Mouse (Mus musculus) embryonic facial prominence, embryonic 12.5 days (tissue): Measurements from ENCODE around the gene Spata33. TPM values are rescaled to one million over a fixed set of nuclear protein-coding genes. Genes with fewer than 3 reads are reported as not detected.
"Not testable (repeated sequence)": the region's sequence is repeated elsewhere in the genome, so short reads cannot be mapped to it uniquely, and the experiment has no call there.

ENCODE experiments used
- ATAC-seq: fragments of 200-750 bp; cut with Nextera tagmentation; 2 replicates; pipeline ENCODE4 v1.8.0; 2017; ENCODE audit not compliant: insufficient number of reproducible peaks, insufficient read depth, low FRiP score, low TSS enrichment
- H3K27ac ChIP-seq: fragments of 300-500 bp; sonication (generic); 2 replicates; pipeline ENCODE4 v1.5.1; 2016; ENCODE audit warnings: mild to moderate bottlenecking
- H3K27me3 ChIP-seq: fragments of 300-500 bp; sonication (generic); 2 replicates; pipeline ENCODE4 v1.6.1; 2016; ENCODE audit warnings: mild to moderate bottlenecking, moderate library complexity
- H3K36me3 ChIP-seq: fragments of 300-500 bp; sonication (generic); 2 replicates; pipeline ENCODE4 v1.6.1; 2016; ENCODE audit warnings: mild to moderate bottlenecking
- H3K4me1 ChIP-seq: fragments of 300-500 bp; sonication (generic); 2 replicates; pipeline ENCODE4 v1.6.1; 2016
- H3K4me2 ChIP-seq: fragments of 300-500 bp; sonication (generic); replicated peaks from 2 replicates; pipeline ENCODE4 v1.6.1; 2016; ENCODE audit warnings: mild to moderate bottlenecking, moderate library complexity
- H3K4me3 ChIP-seq: fragments of 300-500 bp; sonication (generic); 2 replicates; pipeline ENCODE4 v1.5.1; 2016; ENCODE audit warnings: mild to moderate bottlenecking
- H3K9ac ChIP-seq: fragments of 300-500 bp; sonication (generic); 2 replicates; pipeline ENCODE4 v1.6.1; 2016; ENCODE audit warnings: mild to moderate bottlenecking, moderate library complexity
- H3K9me3 ChIP-seq: fragments of 300-500 bp; sonication (generic); 2 replicates; pipeline ENCODE4 v1.6.1; 2016; ENCODE audit warnings: mild to moderate bottlenecking, moderate library complexity
- WGBS: fragments of 180-500 bp; shearing (Covaris S2); methylation state at CpG from one replicate; pipeline ENCODE4 v1.1.7; 2016; 5-methylcytosine and 5-hydroxymethylcytosine counted together
- polyA plus RNA-seq: library from polyadenylated mRNA; unstranded; fragments of >200 nt; fragmentation: Nextera tagmentation; extraction: Ambion mirVana; gene quantifications from 2 replicates; pipeline ENCODE4 v1.2.1, GENCODE M21; 2016

Spata33 gene
- polyA plus RNA-seq, 1 experiment from 2014 or later: 5.9 TPM

DNA sequence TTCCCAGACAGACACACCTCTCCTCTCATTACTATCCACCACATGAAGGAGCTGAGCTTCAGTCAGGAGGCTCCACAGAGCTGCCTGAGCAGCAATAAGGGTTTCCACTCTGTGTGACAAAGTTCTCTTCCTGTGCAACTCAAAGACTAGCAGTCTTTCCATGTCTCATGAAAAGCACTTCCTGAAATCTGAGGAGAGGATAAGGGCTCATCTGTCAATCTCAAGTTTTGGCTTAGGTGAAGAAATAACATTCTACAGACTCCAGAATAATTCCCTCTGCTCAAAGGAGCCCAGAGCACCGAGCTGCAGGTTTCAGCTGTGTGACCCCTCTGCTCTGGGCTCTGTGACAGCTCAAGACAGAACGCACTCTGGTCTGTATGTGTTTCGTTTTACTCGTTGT is 40.3 kb downstream of the Spata33 start:
- WGBS: 43% methylated on average over 4 of the region's 4 CpGs
- no peak for ATAC-seq
- no peaks in the 10 kb centered on the region for H3K9me3 ChIP-seq
- H3K4me2 ChIP-seq: peak overlapping the region; percentile 97
- no peak overlapping the region for H3K27ac ChIP-seq
- H3K9ac ChIP-seq: peak overlapping the region; percentile 90
- H3K4me3 ChIP-seq: peak overlapping the region; percentile 80
- peaks cover 26% of the 10 kb centered on the region for H3K4me1 ChIP-seq
- no peaks in the 10 kb centered on the region for H3K27me3 ChIP-seq
- peaks cover 58% of the 10 kb centered on the region for H3K36me3 ChIP-seq

DNA sequence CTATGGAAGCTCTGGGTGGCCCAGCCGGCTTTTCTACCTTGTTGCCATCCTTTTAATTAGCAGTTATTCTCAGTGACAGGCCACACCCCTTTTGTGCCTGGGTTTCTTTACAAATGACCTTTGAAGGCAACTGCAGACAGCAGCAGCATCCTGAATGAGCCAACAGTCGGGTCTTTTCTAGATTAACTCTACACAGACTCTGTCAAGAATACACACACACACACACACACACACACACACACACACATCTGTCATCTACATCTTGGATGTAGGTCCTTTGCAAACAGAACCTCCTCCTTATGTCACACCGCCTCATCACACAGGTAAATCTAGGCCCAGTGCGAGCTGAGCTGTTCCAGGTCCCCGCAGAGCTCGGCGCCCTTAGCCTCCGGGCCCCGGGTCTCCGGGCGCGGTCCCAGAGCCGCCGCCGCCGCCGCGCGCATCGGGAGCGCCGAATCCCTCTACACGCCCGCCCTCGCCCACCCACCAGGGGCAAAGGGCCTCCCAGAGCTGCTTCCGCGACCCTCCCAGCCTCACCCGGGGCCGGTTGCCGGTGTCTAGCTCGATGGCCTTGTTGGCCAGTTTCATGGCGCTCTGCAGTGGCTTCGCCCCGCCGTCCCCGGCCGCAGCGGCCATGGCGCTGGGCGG is 40.9 kb downstream of the Spata33 start:
- H3K27ac ChIP-seq: peak overlapping the region; percentile 80
- H3K27me3 ChIP-seq: no peaks in the 10 kb centered on the region
- H3K4me3 ChIP-seq: peak overlapping the region; percentile 80
- peaks cover 26% of the 10 kb centered on the region for H3K4me1 ChIP-seq
- no peaks in the 10 kb centered on the region for H3K9me3 ChIP-seq
- WGBS: under 1% methylated on average over 39 of the region's 40 CpGs
- peak overlapping the region; percentile 90 for H3K9ac ChIP-seq
- peaks cover 59% of the 10 kb centered on the region for H3K36me3 ChIP-seq
- ATAC-seq: no peak; the same call in 1 of the 2 replicates
- H3K4me2 ChIP-seq: peak overlapping the region; percentile 97

DNA sequence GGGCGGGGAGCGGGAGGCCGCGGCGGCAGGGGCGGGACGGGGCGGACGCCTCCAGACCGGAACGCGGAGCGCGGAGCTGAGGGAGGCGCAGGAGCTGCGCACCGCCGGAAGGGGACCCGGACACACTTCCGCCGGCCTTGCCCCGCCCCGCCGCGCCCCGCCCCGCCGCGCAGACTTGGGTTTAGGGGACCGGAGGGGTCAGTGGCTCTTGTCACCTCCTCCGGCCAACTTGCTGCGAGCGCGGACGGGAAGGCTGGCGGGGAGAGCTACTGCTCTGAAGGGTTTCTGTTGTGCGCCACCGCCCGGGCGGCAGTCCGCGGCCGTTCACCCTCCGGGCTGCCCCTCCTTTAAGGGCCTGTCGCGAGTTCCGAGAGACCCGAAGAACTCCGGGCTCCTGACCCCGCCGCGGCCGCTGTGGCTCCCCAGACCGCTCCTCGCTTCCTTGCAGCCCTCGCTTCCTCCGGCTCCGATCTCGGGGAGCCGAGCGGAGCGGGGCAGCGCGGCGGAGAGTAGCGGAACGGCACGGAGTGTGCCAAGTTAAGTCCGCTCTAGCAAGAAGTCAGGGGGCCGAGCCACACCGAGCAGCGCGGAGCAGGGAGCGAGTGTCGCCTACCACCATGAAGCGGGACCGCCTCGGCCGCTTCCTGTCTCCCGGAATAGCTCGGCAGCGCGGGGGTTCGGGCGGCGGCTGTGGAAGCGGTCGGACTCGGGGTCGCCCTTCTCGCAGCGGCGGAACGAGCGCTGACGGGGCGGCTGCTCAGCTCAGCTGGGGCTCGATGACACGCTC is 41.7 kb downstream of the Spata33 start, which contains the start of the genes Zfp276 and Vps9d1:
TSS of gene Zfp276 (plus strand) at position 97 of the 787 bp plus-strand sequence.
TSS of gene Vps9d1 (minus strand) at position 250 of the 787 bp plus-strand sequence.
- Histone ChIP-seq H3K9ac (peak within 1 kb of the TSS; percentile 90), H3K36me3 (peaks cover 59% of the 10 kb centered on the region)
- ATAC-seq: peak; percentile 91

DNA sequence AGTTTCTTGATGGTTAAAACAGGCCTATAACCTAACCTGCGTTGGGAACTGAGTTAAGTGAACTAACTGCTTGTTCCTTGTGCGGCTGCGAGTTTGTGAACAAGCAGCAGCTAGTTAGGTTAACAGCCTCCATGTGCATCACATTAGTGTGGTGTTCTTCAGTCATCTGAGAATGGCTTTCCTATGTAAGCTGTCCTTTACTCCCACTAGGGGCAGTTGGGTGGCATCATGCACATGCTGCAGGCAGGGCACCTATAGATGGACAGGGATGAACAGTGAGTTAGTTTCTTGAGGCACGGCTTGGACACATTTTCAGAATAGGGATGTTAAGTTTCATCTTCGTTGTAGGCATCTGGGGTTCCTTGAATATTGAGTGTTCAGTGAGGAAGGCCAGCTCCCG is 42.5 kb downstream of the Spata33 start:
- Histone ChIP-seq H3K4me2 (peak overlapping the region; percentile 97), H3K27ac (no peak overlapping the region), H3K4me3 (peak overlapping the region; percentile 80), H3K4me1 (peaks cover 26% of the 10 kb centered on the region), H3K27me3 (no peaks in the 10 kb centered on the region), H3K36me3 (peaks cover 58% of the 10 kb centered on the region), H3K9ac (peak overlapping the region; percentile 90), H3K9me3 (no peaks in the 10 kb centered on the region)
- no peak for ATAC-seq
- 56% methylated on average over 6 of the region's 6 CpGs for WGBS

More for the DNA sequence above, 41.7 kb downstream of the Spata33 start, which contains the start of the genes Zfp276 and Vps9d1:
- Histone ChIP-seq H3K4me2 (peak within 1 kb of the TSS; percentile 97), H3K4me1 (peaks cover 26% of the 10 kb centered on the region), H3K9me3 (no peaks in the 10 kb centered on the region), H3K4me3 (peak within 1 kb of the TSS; percentile 80), H3K27ac (peak within 1 kb of the TSS; percentile 80), H3K27me3 (no peaks in the 10 kb centered on the region)
- under 1% methylated on average over 98 of the region's 99 CpGs for WGBS

DNA sequence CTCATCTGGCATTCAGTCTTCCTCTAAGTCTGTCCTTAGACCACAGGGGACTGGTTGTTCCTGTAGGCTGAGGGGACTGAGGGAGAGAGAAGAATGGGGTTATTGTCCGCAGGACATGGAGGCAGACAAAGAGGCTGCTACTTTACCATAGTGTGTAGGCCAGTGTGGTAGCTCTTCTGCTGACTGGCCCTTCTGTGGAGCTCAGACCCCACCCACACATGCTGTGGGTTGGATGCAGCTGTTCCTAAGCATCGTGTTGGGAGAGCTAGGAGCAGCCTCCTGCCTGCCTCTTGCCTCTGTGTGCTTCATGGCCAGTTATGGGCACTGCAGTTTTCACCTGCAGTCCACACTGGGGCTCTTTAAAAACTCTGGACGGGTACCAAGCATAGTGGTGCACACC is 44.5 kb downstream of the Spata33 start:
- no peaks in the 10 kb centered on the region for H3K27me3 ChIP-seq
- peaks cover 59% of the 10 kb centered on the region for H3K36me3 ChIP-seq
- 48% methylated on average over 3 of the region's 3 CpGs for WGBS
- H3K4me2 ChIP-seq: no peak overlapping the region
- no peak overlapping the region for H3K9ac ChIP-seq
- no peak overlapping the region for H3K4me3 ChIP-seq
- H3K27ac ChIP-seq: no peak overlapping the region
- no peaks in the 10 kb centered on the region for H3K9me3 ChIP-seq
- peaks cover 26% of the 10 kb centered on the region for H3K4me1 ChIP-seq
- ATAC-seq: no peak

DNA sequence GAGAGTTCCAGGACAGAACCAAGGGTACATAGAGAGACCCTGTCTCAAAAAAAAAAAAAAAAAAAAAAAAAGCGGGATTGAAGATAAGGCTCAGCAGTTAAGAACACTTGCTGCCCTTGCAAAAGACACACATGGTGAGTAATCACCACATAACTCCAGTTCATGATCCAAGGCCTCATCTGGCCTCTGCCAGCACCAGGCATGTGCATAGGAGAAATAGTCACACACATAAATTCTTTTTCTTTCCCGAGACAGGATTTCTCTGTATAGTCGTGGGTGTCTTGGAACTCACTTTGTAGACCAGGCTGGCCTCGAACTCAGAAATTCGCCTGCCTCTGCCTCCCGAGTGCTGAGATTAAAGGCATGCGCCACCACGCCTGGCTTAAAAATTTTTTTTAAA is 45.0 kb downstream of the Spata33 start:
- H3K4me1 ChIP-seq: peaks cover 22% of the 10 kb centered on the region
- H3K36me3 ChIP-seq: peaks cover 60% of the 10 kb centered on the region
- 86% methylated on average over 8 of the region's 8 CpGs for WGBS

DNA sequence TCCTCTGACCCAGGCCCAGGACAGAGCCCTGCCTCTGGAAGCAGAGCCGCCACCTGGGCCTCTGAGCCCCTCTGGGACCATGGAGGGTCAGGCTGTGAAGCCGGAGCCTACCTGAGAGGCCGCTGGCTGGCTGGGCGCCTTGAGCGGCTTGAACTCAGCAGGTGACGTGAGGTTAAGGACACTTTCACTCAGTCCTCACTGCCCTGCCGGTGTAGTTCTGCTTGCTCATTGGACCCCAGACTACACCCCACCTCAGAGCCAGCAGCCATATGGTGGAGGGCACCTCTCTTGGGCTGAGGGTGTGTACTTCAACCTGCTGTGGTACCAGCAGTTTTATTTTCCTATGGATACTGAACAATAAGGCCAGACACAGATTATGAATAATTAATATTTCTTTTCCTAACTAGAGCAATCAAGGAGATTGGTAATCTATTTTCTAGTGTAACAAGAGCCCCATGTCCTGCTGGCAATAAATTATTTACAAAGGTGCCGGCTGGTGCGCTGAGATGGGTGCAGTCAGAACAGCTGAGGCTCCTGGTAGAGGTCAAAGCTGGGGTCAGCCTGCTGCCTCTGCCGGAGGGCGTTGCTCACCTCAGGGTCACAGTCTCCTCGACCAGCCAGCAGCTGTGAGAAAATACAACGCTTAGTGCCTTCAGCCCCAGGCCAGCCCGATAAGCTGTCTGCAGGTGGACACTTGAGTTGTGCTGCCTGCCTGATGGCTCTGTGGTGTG is 55.5 kb downstream of the Spata33 start:
- Histone ChIP-seq H3K9ac (no peak overlapping the region), H3K4me1 (no peaks in the 10 kb centered on the region), H3K4me2 (no peak overlapping the region), H3K4me3 (no peak overlapping the region), H3K27me3 (no peaks in the 10 kb centered on the region), H3K36me3 (peaks cover 62% of the 10 kb centered on the region), H3K9me3 (no peaks in the 10 kb centered on the region), H3K27ac (no peak overlapping the region)
- 68% methylated on average over 14 of the region's 14 CpGs for WGBS
- no peak for ATAC-seq

More for the DNA sequence above, 45.0 kb downstream of the Spata33 start:
- ATAC-seq, H3K9ac ChIP-seq, H3K27me3 ChIP-seq, H3K4me2 ChIP-seq, H3K4me3 ChIP-seq, H3K9me3 ChIP-seq, H3K27ac ChIP-seq: not testable (repeated sequence)

DNA sequence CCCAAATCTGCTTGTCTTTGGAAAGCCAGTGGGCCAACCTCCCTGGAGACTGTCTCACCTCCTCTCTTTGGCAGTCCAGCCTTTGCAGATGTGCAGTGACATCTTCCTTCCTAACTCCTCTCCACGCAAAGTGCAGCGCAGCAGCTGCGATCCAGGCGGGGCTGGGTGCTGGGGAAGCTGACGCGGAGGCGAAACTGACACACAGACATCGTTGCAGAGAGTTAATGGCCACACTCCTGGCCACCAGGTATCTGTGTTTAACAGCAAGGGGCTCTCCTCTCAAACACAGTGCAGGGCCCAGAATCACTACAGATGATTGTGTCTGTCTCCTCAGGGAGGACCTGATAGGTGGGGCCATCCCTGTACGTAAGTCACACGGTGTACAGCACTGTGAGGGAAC is 58.5 kb downstream of the Spata33 start:
- no peak for ATAC-seq
- Histone ChIP-seq H3K4me3 (no peak overlapping the region), H3K36me3 (peaks cover 45% of the 10 kb centered on the region), H3K4me2 (no peak overlapping the region), H3K9me3 (no peaks in the 10 kb centered on the region), H3K9ac (no peak overlapping the region), H3K27me3 (no peaks in the 10 kb centered on the region), H3K4me1 (no peaks in the 10 kb centered on the region), H3K27ac (no peak overlapping the region)
- 94% methylated on average over 10 of the region's 10 CpGs for WGBS

Other genes with a start within 250 kb of the Spata33 start
- 73.1 and 102 TPM in 2 replicates for gene Ankrd11, start 170.6 kb upstream of the Spata33 start, polyA plus RNA-seq
- gene Spg7, start 149.9 kb upstream of the Spata33 start, polyA plus RNA-seq: 55.5 and 58.2 TPM in 2 replicates
- 1,455 and 1,462 TPM in 2 replicates for gene Rpl13, start 110.5 kb upstream of the Spata33 start, polyA plus RNA-seq
- gene Cpne7, start 95.5 kb upstream of the Spata33 start, polyA plus RNA-seq: 0.59 and 1.4 TPM in 2 replicates
- gene Sult5a1, start 54.5 kb upstream of the Spata33 start, polyA plus RNA-seq: 19.2 and 24.1 TPM in 2 replicates
- gene Dpep1, start 26.6 kb upstream of the Spata33 start, polyA plus RNA-seq: 1.6 and 2.3 TPM in 2 replicates
- 142 and 152 TPM in 2 replicates for gene Chmp1a, start 69 bp upstream of the Spata33 start, polyA plus RNA-seq
- gene Cdk10, start 12.0 kb downstream of the Spata33 start, polyA plus RNA-seq: 38.5 and 40.6 TPM in 2 replicates
- 2.9 and 3.3 TPM in 2 replicates for gene Spata2l, start 23.4 kb downstream of the Spata33 start, polyA plus RNA-seq
- 34.3 and 36.6 TPM in 2 replicates for gene Zfp276, start 41.4 kb downstream of the Spata33 start, polyA plus RNA-seq
- 35.1 and 37.2 TPM in 2 replicates for gene Vps9d1, start 41.5 kb downstream of the Spata33 start, polyA plus RNA-seq
- 31.9 and 34.0 TPM in 2 replicates for gene Fanca, start 105.7 kb downstream of the Spata33 start, polyA plus RNA-seq
- gene Spire2, start 119.9 kb downstream of the Spata33 start, polyA plus RNA-seq: 5.1 and 6.3 TPM in 2 replicates
- 172 and 186 TPM in 2 replicates for gene Tcf25, start 160.9 kb downstream of the Spata33 start, polyA plus RNA-seq
- 0.15 and 0.17 TPM in 2 replicates for gene Mc1r, start 194.3 kb downstream of the Spata33 start, polyA plus RNA-seq
- gene Tubb3, start 198.6 kb downstream of the Spata33 start, polyA plus RNA-seq: 147 and 201 TPM in 2 replicates
- 42.2 and 42.7 TPM in 2 replicates for gene Def8, start 210.7 kb downstream of the Spata33 start, polyA plus RNA-seq